Mouse (Mus musculus) c-Kit-positive CD71-positive TER-119-negative erythroid progenitor cells, embryonic 14.5 days (primary cell): ENCODE data around the gene Prps2.
A peak's percentile ranks its signal among the peaks of the same experiment; 100 is the strongest.
"Not testable (repeated sequence)": the region's sequence is repeated elsewhere in the genome, so short reads cannot be mapped to it uniquely, and the experiment has no call there.

Experiments
- DNase-seq: peaks from one replicate; pipeline ENCODE4 v3.0.0-alpha.2; 2013; ENCODE audit warnings: low read depth

The Prps2 gene

DNA sequence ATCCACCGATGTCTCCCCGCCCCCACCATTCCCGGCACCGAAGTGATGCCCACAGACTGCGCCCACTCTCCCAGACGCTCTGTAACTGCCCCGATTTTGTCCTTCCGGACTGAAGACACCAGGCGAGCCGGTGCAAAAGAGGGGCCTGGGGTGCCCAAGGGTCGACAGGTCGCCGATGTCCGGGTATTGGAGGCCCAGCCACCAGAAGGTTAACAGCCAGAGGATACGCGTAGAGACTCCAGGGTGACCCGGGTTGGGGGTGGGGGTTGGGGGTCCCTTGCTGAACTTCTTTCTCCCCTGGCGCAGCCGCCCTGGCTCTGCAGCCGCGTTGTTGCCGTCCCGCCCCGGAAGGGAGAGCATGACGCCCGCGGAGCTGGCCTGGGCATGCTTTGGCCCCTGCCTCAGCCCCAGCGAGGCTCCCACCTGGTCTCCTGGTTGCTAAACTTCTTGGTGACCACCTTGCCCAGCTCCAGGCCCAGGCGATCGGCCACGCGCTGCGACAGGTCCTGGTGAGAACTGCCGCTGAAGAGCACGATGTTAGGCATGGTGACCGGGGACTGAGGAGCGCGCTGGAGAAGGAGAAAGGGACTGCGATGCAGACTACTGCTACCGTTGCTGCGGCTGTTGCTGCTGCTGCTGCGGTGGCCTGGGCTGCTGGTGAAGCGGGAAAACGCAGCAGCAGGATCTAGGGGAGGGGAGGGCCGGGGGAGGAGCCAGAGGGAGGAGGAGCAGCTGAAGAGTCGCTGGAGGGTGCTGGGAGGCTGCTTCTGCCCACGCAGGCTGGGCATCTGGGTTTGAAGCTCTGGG is at the start of gene Prps2:
Gene Prps2 (minus strand): TSS at position 703 of the 807 bp plus-strand sequence.
- DNase-seq, result peak; percentile 34

DNA sequence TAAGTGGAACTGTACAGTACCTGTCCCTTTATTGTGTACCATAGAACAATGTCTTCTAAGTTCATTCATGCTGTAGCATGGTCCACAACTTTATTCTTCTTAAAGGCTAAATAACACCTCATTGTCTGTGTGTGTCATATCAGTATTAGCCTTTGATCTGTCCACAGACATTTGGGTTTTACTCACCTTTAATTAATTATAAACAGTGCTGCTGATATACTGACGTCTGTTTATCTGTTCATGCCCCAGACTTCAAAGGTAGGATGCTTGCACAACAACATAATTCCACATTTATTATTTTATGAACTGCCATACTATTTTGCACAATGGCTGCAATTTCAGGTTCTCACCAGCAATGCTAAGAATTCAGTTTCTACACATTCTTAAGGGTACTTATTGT is 35.1 kb upstream of the Prps2 start:
- no peak for DNase-seq

DNA sequence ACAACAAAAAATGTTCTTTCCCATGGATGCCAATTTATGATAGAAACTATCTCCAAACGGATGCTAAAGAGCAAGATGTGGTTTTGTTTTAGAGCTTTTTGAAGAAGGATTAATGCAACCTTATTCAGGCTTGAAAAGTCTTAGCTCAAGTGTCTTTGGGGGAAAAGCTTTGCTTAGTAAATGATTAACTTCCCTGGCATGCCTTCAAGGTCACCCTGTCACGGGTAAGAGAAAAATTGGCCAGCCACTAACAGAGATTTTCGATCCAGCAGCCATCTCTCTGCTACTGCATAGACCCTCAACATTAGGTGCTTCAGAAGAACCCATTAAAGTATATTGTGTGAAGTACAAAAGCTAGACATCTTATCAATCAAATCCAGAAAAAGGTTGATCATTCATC is 12.4 kb upstream of the Prps2 start:
- DNase-seq, result no peak

- DNase-seq, result no peak
Measured at GRCm38 (mm10) chrX:167386647-167387046, 4.1 kb upstream of the Prps2 start.

- no peak for DNase-seq
Measured at GRCm38 (mm10) chrX:167382854-167383186, 271 bp upstream of the Prps2 start.

DNA sequence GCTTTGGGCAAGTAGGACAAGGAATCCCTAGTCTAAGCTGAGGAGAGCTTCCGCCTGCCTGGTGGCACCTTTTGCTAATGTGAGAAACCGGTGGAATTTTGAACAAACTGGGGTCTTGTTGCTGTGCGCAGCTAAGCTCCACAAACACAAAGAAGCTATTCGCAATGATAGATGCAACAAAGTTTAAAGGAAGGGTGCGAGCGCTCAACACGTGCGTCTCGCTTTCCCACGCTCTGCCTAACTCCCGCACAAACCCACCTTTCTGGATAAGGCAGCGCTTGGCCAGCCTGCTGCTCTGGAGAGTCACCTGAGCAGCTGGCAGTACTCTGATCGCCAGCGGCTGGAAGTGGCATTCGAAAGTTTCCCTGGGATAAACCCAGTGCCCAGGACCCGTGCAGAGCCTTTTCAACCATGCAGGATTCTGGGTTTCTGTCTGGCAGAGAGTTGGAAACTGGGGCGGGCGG is 934 bp downstream of the Prps2 start:
- DNase-seq, result no peak

GRCm38 (mm10) chrX:167380073-167380472 is 2.5 kb downstream of the Prps2 start:
- DNase-seq, result no peak

DNA sequence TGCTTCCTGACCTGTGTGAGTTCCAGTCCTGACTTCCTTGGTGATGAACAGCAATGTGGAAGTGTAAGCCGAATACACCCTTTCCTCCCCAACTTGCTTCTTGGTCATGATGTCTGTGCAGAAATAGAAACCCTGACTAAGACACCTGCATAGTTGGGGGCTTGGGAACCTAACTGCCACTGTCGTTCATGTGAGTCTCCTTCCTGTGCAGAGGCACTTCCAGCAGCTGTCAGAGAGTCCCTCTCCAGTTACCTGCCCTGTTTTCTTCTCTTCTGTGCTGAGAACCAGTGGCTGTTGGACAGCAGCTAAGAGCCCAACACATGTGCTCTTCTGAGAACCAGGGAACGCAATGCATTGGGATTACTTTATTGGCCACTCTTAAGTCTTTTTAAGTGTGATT is 21.3 kb downstream of the Prps2 start:
- DNase-seq, result not testable (repeated sequence)

- DNase-seq, result no peak
Measured at GRCm38 (mm10) chrX:167359704-167360103, 22.8 kb downstream of the Prps2 start.

- no peak for DNase-seq
Measured at GRCm38 (mm10) chrX:167357415-167357814, 25.1 kb downstream of the Prps2 start.

GRCm38 (mm10) chrX:167355965-167356364 is 26.6 kb downstream of the Prps2 start:
- no peak for DNase-seq

GRCm38 (mm10) chrX:167353617-167354016 is 28.9 kb downstream of the Prps2 start:
- no peak for DNase-seq

- no peak for DNase-seq
Measured at GRCm38 (mm10) chrX:167346440-167346839, 36.1 kb downstream of the Prps2 start.

GRCm38 (mm10) chrX:167344356-167344755 is 38.2 kb downstream of the Prps2 start:
- DNase-seq, result no peak

DNA sequence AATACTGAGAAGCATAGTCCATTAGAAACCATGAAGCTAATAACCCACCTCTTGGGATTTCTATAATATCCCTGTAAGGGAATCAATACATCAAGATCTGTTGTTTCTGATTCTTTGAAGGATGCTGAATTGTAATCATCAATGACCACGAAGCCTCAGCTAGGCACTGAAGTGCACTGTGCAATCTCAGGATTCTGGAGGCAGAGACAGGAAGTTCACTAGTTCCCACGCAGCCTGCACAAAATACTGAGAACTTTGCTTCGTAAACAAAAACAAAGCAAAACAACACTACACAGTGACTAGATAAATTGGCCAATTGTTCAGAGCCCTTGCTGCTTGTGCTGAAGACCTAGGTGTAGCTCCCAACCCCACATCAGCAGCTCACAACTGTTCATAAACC is 40.7 kb downstream of the Prps2 start:
- no peak for DNase-seq

- DNase-seq, result no peak
Measured at GRCm38 (mm10) chrX:167340190-167340589, 42.4 kb downstream of the Prps2 start.

- no peak for DNase-seq
Measured at GRCm38 (mm10) chrX:167337990-167338389, 44.6 kb downstream of the Prps2 start.

DNA sequence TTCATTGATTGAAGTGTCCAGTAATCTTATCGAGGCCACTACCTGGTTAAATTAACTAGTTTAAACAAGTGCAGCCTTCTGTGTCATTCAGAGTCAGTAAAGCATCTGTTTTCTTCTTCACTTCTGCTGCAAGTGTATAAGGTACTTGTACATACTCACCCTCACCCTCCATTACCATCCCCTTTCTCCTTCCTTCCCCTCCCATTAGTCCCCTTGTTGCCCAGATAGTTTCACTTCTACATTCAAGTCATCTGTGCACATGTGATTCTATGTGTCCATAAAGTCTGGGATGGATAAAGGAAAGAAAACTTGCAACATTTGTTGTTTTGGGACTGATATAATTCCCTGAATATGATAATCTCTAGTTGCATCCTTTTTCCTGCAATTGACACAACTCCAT is 48.0 kb downstream of the Prps2 start:
- DNase-seq, result no peak

GRCm38 (mm10) chrX:167332607-167333006 is 49.9 kb downstream of the Prps2 start:
- DNase-seq, result no peak

DNA sequence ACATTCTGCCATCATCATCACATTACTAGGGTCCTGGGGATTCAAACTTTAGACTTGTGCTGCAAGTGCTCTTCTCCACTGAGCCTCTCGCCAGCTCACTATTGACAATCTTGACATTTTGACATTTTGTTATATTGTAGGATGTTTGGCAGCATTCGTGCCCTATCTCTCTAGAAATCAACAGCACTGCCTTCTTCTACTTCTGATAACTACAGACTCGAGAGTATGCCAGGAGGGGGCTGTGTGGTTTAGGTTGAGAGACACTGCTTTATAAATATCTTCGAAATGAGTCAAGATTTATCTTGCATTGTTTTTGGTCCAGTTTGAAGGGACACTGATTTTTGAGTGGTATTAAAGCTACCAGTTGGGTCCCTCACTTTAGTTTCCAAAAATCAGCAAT is 51.6 kb downstream of the Prps2 start:
- no peak for DNase-seq

- DNase-seq, result no peak
Measured at GRCm38 (mm10) chrX:167330399-167330798, 52.1 kb downstream of the Prps2 start, which contains the start of gene Tlr7. Gene Tlr7 (minus strand): TSS chrX:167330558.

GRCm38 (mm10) chrX:167329620-167330019 is 52.9 kb downstream of the Prps2 start:
- DNase-seq, result no peak

- no peak for DNase-seq
Measured at GRCm38 (mm10) chrX:167329098-167329497, 53.5 kb downstream of the Prps2 start.

GRCm38 (mm10) chrX:167328519-167328918 is 54.0 kb downstream of the Prps2 start:
- DNase-seq, result no peak
